Mouse (Mus musculus) thymus, adult 2 months (tissue): ENCODE results near the gene Pik3r6.

Source experiments
- CTCF ChIP-seq: fragments of 200-500 bp; IDR thresholded peaks from 2 replicates; pipeline ENCODE4 v1.5.1; 2012; ENCODE audit warnings: mild to moderate bottlenecking, control low read depth, low read length, moderate library complexity, borderline replicate concordance; ENCODE audit not compliant: control insufficient read depth, poor library complexity, insufficient read depth; ENCODE audit errors: extremely low read depth
- POLR2A ChIP-seq: fragments of 200-500 bp; IDR thresholded peaks from 2 replicates; pipeline ENCODE4 v1.6.1; 2012; ENCODE audit warnings: mild to moderate bottlenecking, low read length, control low read depth, moderate library complexity; ENCODE audit not compliant: control insufficient read depth, poor library complexity, insufficient read depth; ENCODE audit errors: extremely low read depth

DNA sequence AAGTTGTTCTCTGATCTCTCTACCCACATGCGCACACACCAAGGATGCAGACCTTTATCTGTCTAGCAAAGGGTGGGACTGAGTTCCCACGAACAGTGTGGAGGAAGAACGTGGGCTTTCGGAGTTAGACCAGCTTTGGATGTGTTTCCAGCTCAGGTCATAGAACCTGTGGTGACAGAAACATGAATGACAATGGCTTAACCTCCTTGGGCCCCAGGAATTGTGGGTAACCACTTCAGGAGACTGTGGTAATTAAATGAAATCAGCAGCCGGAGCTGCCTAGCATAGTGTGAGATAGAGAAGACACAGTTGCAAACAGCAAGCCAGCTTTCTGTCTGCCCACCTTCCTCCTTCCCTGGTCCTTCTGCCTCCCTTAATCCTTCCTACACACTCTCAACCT is 38.6 kb upstream of the Pik3r6 start:
- TF ChIP-seq POLR2A (no peak), CTCF (no peak)
